Mouse (Mus musculus) cerebellum, adult 18-20 months (tissue): Measurements from ENCODE around the gene Soat1.

Experiments used
- DNase-seq, 2 experiments: peaks; one replicate each; pipeline ENCODE4 v3.0.0; 2021

The Soat1 gene

GRCm38 (mm10) chr1:156463981-156464853, 9.9 kb downstream of the Soat1 start:
- no peak for DNase-seq

GRCm38 (mm10) chr1:156462273-156462991, 11.7 kb downstream of the Soat1 start:
- no peak for DNase-seq

- no peak for DNase-seq
Measured at GRCm38 (mm10) chr1:156461036-156461435, 13.1 kb downstream of the Soat1 start.

- no peak for DNase-seq
Measured at GRCm38 (mm10) chr1:156460216-156460615, 13.9 kb downstream of the Soat1 start.

GRCm38 (mm10) chr1:156459690-156460089, 14.4 kb downstream of the Soat1 start:
- DNase-seq: no peak

GRCm38 (mm10) chr1:156458391-156459060, 15.6 kb downstream of the Soat1 start:
- DNase-seq: no peak

GRCm38 (mm10) chr1:156455005-156455758, 18.9 kb downstream of the Soat1 start:
- no peak for DNase-seq

GRCm38 (mm10) chr1:156454384-156454783, 19.7 kb downstream of the Soat1 start:
- no peak for DNase-seq

GRCm38 (mm10) chr1:156453876-156454275, 20.3 kb downstream of the Soat1 start:
- DNase-seq: no peak

GRCm38 (mm10) chr1:156450478-156450877, 23.7 kb downstream of the Soat1 start:
- no peak for DNase-seq

GRCm38 (mm10) chr1:156449691-156450090, 24.4 kb downstream of the Soat1 start:
- DNase-seq: no peak

GRCm38 (mm10) chr1:156449089-156449488, 25.0 kb downstream of the Soat1 start:
- no peak for DNase-seq

- no peak for DNase-seq
Measured at GRCm38 (mm10) chr1:156445049-156445448, 29.1 kb downstream of the Soat1 start.

GRCm38 (mm10) chr1:156442776-156443175, 31.4 kb downstream of the Soat1 start:
- DNase-seq: no peak

GRCm38 (mm10) chr1:156442266-156442665, 31.9 kb downstream of the Soat1 start:
- DNase-seq: no peak

GRCm38 (mm10) chr1:156437726-156438125, 36.4 kb downstream of the Soat1 start:
- no peak for DNase-seq

- DNase-seq: no peak
Measured at GRCm38 (mm10) chr1:156437016-156437708, 37.0 kb downstream of the Soat1 start.

GRCm38 (mm10) chr1:156433497-156433896, 40.6 kb downstream of the Soat1 start:
- DNase-seq: no peak

- DNase-seq: no peak
Measured at GRCm38 (mm10) chr1:156432498-156432897, 41.6 kb downstream of the Soat1 start.

- no peak for DNase-seq
Measured at GRCm38 (mm10) chr1:156428434-156428833, 45.7 kb downstream of the Soat1 start.

GRCm38 (mm10) chr1:156425746-156426145, 48.4 kb downstream of the Soat1 start:
- DNase-seq: no peak

GRCm38 (mm10) chr1:156424054-156424453, 50.1 kb downstream of the Soat1 start:
- no peak for DNase-seq
